Mouse (Mus musculus) olfactory bulb, adult 2 months (tissue): ENCODE data around the gene Gm28048.

Experiments used
- CTCF ChIP-seq: fragments of 200-500 bp; IDR thresholded peaks from 2 replicates; pipeline ENCODE4 v1.5.1; 2012; ENCODE audit warnings: low read depth, mild to moderate bottlenecking, low read length, moderate library complexity; ENCODE audit not compliant: insufficient read depth
- POLR2A ChIP-seq: fragments of 200-500 bp; IDR thresholded peaks from 2 replicates; pipeline ENCODE4 v1.6.1; 2012; ENCODE audit warnings: mild to moderate bottlenecking, low read depth, low read length, moderate library complexity; ENCODE audit not compliant: insufficient read depth

- no peak for TF ChIP-seq CTCF
- TF ChIP-seq POLR2A, result no peak
Observed at GRCm38 (mm10) chr11:22857106-22857704, 124.7 kb downstream of the Gm28048 start.
